Mouse (Mus musculus) brown adipose tissue, adult 24 weeks (tissue): Measurements from ENCODE around the gene Oscar. TPM values are rescaled to one million over a fixed set of nuclear protein-coding genes. Genes with fewer than 3 reads are reported as not detected.
A peak's percentile ranks its signal among the peaks of the same experiment; 100 is the strongest.
"Not testable (repeated sequence)": the region's sequence is repeated elsewhere in the genome, so short reads cannot be mapped to it uniquely, and the experiment has no call there.

Experiments
- H3K27ac ChIP-seq: fragments of 200-500 bp; replicated peaks from 2 replicates; pipeline ENCODE4 v1.5.1; 2012; ENCODE audit warnings: low read depth, mild to moderate bottlenecking, low read length
- H3K4me1 ChIP-seq: fragments of 200-500 bp; 2 replicates; pipeline ENCODE4 v1.6.1; 2012; ENCODE audit warnings: low read length, mixed read lengths; ENCODE audit not compliant: control insufficient read depth, insufficient read depth, insufficient read length
- H3K4me3 ChIP-seq: fragments of 200-500 bp; 2 replicates; pipeline ENCODE4 v1.5.1; 2012; ENCODE audit warnings: low read depth, mild to moderate bottlenecking, low read length, moderate library complexity; ENCODE audit not compliant: insufficient read depth
- polyA plus RNA-seq: library from polyadenylated mRNA; stranded (reverse); fragments of >200 nt; gene quantifications from 2 replicates; pipeline ENCODE4 v1.2.4, GENCODE M21; 2012; ENCODE audit not compliant: missing spikeins, insufficient read depth, insufficient read length

Oscar gene
- polyA plus RNA-seq, 1 experiment = not detected

DNA sequence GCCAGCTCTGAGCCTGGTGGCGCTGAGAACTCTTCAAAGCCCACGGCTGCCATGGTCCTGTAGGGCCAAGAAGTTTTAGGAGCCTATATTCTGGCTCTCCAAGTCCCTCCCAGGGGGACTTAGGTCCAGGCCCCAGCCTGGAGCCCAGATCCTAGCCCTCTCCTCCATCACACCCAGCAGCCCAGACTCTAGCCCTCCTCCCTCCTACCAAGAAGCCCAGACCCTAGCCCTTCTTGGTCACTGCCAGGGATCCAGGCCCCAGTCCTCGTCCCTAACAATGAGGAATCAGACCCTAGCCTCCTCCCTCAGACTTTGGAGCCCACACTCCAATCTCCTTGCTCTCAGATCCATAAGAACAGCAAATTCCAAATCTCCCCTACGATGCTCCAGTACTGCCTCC is 13.1 kb upstream of the Oscar start:
- H3K27ac ChIP-seq = peak overlapping the region; percentile 37; the same call in 1 of the 2 replicates
- H3K4me3 ChIP-seq = peak overlapping the region; percentile 81
- H3K4me1 ChIP-seq = peaks cover 10% of the 10 kb centered on the region

DNA sequence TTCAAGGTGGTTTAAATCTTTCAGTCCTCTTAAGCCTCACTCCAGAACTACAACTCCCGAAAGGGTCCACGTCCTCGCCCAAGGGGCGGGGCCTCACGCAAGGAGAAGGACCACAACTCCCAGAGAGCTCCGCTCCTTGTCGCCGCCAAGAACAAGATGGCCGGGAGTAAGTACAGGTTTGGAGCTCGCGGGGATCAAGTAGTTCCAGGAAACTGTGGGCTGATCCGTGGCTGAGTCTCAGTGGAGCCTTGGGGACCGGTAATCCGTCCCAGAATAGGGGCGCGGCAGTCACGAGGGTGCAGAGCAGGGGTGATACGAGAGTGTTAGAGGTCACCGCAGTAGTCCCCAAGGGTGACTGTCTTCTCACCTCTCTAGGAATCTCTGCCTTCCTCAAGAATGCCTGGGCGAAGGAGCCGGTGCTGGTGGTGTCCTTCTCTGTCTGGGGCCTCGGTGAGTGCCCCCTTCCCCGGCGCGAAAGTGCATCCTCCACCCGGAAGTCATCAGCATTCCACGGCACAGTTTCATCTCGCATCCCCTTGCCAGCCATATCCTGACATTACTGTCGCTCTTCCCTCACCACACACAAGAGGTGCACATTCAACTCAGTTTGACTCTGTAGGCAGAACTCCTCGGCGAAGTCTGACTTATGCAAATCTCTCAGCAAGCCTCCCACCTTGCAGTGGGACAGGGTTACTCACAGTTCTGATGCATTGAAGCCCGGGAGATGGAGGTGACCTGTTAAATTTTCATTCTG is 1.5 kb upstream of the Oscar start, which contains the start of gene Ndufa3:
Gene Ndufa3 (plus strand): TSS at position 132 of the 754 bp plus-strand sequence.
- Histone ChIP-seq H3K4me3 (peak within 1 kb of the TSS; percentile 79), H3K4me1 (no peaks in the 10 kb centered on the region), H3K27ac (peak within 1 kb of the TSS; percentile 94)

DNA sequence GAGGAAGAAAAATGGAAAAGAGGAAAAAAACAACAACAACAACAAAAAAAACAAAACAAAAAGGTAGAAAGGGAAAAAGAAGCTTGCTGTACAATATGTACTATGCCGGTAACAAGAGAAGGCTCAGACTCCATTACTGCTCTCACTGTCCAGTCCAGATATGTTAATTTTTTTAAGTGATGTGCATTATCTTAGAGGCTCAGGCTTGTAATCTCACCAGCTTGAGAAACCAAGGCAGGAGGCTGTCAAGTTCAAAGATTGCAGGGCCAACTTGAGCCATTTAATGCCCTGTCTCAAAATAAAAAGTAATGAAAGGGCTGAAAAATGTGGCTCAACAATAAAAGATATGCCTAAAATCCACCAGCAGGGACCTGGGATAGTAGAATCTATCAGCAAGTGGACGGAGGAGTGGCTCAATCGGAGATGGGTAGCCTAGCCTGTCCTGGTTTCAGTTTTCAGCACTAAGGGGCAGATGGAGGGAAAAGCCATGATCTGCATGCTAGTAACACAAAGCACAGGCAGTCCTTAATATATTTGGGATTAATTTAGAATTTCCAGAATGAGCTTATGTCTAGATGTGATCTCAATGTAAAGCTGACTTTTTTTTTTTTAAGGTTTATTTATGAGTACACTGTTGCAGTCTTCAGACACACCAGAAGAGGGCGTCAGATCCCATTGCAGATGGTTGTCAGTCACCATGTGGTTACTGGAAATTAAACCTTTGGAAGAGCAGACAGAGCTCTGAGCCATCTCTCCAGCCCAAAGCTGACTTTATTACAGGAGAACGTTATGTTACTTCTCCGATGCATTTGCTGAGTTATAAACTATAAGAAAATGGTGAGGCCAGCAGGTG is 658 bp upstream of the Oscar start:
- H3K4me3 ChIP-seq = 0 out of 2 replicates have a peak overlapping the region, but pooled peaks have one; percentile 20
- H3K27ac ChIP-seq = no peak overlapping the region
- peaks cover under 1% of the 10 kb centered on the region for H3K4me1 ChIP-seq

DNA sequence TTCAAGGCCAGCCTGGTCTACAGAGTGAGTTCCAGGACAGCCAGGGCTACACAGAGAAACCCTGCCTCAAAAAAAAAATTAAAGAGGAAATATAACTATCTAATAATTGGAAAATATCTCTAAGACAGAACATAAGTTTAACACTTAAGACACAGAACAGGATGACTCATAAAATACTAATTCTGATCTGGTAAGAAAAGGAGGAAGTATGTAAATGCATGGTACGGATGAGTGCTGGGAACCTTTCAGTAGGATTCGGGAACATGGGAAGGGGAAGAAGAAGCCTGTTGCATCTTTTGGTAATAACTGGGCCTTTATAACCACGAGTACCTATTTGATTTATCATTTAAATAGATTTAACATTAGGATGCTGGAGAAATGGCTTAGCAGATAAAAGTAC is 1.9 kb downstream of the Oscar start:
- Histone ChIP-seq H3K4me3 (no peak overlapping the region), H3K4me1 (peaks cover 6% of the 10 kb centered on the region), H3K27ac (no peak overlapping the region)

DNA sequence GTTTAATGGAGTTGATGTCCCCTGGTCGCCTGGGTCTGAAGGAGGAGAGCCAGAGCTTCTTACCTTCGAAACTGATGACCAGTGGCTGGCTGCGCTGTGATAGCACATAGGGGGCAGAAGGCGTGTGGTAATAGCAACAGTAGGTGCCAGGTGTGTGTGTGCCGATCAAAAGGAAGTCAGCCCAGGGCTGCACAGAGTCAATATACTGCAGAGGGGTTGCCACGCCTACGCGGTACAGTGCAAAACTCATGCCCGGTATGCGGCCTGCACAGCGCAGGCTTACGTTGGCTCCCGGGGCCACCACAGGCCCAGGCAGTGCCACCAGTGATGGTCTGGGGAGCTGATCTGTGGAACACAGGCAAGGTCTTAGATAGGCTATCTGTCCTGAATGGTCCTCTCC is 5.0 kb downstream of the Oscar start:
- no peak overlapping the region for H3K4me3 ChIP-seq
- peak overlapping the region; percentile 80 for H3K27ac ChIP-seq

DNA sequence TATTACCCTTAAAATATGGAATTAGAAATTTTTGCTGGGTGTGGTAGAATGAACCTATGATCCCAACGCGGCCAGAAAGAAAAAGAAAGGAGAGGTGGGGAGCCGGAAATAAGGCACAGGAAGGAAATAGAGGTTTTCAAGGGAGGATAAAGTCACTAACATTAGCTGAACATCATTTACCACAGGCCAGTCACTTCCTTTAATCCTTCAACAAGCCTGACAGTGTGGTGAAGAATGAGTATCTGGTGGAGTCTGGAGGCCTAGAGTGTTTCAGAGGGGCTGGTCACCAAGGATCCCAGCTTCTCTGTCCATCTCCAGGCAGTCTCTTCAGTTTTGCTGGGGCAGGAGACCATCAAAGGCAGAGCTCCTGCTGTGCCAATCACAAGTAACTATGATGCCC is 5.5 kb downstream of the Oscar start:
- Histone ChIP-seq H3K4me1 (peaks cover 6% of the 10 kb centered on the region), H3K4me3 (no peak overlapping the region), H3K27ac (peak overlapping the region; percentile 12)

More for the DNA sequence above, 5.0 kb downstream of the Oscar start:
- peaks cover 6% of the 10 kb centered on the region for H3K4me1 ChIP-seq

DNA sequence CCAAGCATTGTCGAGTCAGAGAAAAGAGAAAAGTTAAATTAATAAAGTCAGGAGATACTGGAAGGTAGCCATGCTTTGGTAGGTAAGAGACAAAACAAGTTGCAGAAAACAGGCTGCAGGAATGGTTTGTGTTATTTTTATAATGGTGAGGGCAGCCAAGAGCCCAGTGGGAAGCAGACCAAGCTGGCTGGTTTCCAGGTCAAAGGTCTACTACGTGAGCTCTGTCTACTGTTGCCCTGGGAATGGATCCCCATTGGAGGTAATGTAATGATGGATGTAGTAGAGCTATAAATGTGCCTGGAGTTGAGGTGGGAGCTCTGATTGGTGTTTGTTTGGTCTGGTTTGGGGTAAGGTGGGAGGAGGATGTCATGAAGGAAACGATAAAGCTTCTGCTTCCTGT is 6.9 kb downstream of the Oscar start:
- H3K27ac ChIP-seq = peak overlapping the region; percentile 100
- H3K4me3 ChIP-seq = no peak overlapping the region
- peaks cover 6% of the 10 kb centered on the region for H3K4me1 ChIP-seq

DNA sequence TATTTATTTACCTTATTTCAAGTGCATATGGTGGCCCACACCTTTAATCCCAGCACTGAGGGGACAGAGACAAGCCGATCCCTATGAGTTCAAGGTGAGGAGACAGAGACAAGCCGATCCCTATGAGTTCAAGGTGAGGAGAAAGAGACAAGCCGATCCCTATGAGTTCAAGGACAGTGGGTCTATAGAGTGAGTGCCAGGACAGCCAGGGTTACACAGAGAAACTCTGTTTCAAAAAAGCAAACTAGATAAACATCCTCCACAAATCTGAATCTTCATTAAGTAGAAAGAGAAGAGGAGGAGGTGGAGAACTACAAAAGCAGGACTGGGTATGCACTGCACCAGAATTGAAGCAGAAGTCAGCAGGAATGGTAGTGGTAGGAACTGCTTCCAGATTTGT is 7.3 kb downstream of the Oscar start:
- Histone ChIP-seq H3K4me1 (peaks cover 6% of the 10 kb centered on the region), H3K27ac (peak overlapping the region; percentile 100)

DNA sequence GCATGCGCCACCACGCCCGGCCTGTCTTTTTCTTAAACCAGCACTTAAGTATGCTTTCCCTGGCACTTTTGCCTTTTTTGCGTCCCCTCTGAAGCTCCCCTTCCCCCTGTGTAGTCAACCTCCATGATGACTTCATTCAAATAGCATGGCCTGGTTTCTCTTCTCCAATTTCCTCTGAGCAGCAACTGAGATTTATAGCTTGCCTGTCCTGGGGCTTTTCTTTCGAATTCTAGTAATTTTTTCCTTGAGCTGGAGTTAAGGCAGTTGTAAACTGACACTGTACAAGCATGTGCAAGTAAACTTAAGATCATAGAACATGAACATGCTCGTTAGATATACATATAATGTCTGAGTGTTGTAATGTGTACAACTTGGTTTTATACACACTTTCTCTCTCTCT is 8.6 kb downstream of the Oscar start:
- Histone ChIP-seq H3K27ac (0 out of 2 replicates have a peak overlapping the region, but pooled peaks have one; percentile 34), H3K4me1 (peaks cover 6% of the 10 kb centered on the region), H3K4me3 (no peak overlapping the region)

More for the DNA sequence above, 7.3 kb downstream of the Oscar start:
- no peak overlapping the region for H3K4me3 ChIP-seq

DNA sequence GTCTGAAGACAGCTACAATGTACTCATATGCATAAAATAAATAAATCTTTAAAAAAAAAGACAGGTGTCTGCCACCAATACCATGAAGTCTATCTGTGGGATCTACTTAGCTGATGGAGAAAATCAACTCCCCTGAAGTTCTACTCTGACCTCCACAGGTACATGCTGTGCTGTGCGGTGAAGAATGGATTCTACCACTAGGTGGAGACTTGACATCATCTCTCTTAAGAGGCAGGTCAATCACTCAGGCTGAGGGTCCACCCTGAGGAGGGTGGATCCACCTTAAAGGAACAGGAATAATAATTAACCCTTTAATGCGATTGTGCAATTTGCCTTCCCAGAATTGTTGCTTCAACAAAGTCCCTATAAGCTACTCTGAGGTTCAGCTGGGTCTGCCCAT is 9.2 kb downstream of the Oscar start:
- no peak overlapping the region for H3K27ac ChIP-seq
- no peak overlapping the region for H3K4me3 ChIP-seq
- H3K4me1 ChIP-seq = peaks cover 6% of the 10 kb centered on the region

DNA sequence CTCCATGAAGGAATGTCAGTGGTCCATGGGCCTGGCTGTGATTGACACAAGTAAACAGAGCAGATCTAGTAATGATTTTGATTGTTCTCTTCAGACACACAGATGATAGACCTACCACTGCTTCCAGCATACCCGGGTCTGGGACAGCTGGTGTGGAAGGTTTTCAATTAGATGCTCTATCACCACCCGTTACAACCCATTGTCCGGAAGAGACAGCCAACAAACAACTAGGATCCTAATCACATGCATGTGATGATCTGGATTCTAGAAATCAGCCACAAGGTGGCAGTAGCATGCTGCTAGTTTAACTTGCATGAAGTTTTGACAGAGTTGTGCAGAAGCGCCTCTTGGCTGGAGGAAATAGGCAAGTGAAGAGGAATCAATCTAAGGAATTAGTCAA is 14.8 kb downstream of the Oscar start:
- no peak overlapping the region for H3K4me3 ChIP-seq
- H3K4me1 ChIP-seq = no peaks in the 10 kb centered on the region
- H3K27ac ChIP-seq = no peak overlapping the region

DNA sequence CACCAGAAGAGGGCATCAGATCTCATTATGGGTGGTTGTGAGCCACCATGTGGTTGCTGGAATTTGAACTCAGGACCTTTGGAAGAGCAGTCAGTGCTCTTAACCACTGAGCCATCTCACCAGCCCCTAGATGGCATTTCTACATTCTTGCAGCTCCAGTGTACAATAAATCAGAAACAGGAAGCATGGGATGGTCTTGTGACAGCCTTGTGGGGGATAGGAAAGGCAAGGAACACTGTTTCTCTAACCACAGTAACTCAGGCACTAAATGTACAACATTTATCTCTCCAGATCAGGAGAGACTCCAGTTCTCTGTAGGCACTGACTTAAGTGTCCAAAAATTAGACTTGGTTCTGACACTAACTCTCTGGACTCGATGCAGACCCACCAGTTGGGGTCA is 18.2 kb downstream of the Oscar start:
- not testable (repeated sequence) for H3K4me3 ChIP-seq, H3K27ac ChIP-seq, H3K4me1 ChIP-seq

DNA sequence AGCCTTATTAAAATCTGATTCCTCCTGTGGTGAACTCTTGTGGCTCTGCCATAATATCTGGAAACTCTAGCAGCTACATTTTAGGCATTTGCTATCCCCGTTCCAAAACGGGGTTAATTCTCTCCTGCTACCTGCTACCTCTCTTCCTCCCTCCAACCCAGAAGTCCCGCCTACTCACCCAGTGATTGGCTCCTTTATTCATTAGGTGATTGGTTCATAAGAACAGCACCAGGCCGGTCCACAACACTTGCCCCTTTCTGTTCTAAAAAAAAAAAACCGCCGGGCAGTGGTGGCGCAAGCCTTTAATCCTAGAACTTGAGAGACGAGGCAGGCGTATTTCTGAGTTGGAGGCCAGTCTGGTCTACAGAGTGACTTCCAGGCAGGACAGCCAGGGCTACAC is 20.8 kb downstream of the Oscar start:
- Histone ChIP-seq H3K4me1 (no peaks in the 10 kb centered on the region), H3K4me3 (peak overlapping the region; percentile 21), H3K27ac (no peak overlapping the region)

DNA sequence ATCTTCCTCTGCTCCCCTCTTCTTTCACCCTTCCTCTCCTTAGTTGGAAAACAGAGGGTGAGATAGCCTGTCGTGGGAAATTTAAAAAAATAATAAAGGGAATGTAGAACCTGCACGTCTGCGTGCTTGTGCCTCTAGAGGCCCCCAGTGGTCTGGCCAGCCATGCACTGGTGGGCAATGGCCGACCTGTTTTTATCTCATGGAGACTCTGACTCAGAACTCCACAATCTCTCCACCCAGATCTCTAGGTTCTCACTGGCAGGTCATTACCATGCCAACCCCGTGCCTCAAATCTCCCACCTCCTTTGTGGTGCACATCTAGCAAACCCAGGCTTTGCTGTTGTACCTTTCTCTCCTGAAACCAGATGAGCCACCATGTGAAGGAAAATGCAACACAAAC is 21.3 kb downstream of the Oscar start:
- Histone ChIP-seq H3K4me1 (no peaks in the 10 kb centered on the region), H3K27ac (no peak overlapping the region), H3K4me3 (0 out of 2 replicates have a peak overlapping the region, but pooled peaks have one; percentile 21)

DNA sequence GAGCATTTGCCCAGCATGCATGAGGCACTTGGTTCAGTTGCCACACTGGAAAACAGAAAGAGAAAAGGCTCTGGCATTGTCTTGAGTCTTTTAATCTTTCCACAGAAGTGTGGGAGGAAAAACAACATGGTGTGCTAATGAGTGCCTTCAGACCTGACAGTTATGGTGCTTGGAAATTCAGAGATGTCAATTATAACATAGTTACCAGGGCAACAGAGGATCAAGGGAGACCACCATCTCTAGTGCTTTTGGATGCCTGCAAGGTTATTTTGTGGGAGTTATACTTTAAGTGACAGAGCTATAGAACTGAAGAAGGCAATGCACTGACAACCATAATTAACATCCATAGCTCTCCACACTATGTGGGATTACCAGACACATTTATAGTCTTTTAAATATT is 22.1 kb downstream of the Oscar start:
- H3K27ac ChIP-seq = no peak overlapping the region
- H3K4me3 ChIP-seq = no peak overlapping the region
- H3K4me1 ChIP-seq = no peaks in the 10 kb centered on the region
